Mouse (Mus musculus) cerebellum, adult (tissue): ENCODE results near the gene Tshz2.

Experiments
- ATAC-seq: cut with Nextera tagmentation; 2 replicates; pipeline ENCODE4 v1.9.2; 2017; ENCODE audit warnings: mild to moderate bottlenecking, moderate library complexity, mixed read lengths; ENCODE audit not compliant: insufficient number of reproducible peaks, low FRiP score, low TSS enrichment

The Tshz2 gene

GRCm38 (mm10) chr2:169919111-169919695, 286.4 kb downstream of the Tshz2 start:
- ATAC-seq = no peak

GRCm38 (mm10) chr2:169924177-169924810, 291.5 kb downstream of the Tshz2 start:
- ATAC-seq = no peak

- ATAC-seq = no peak
These were observed 292.7 kb downstream of the Tshz2 start for GRCm38 (mm10) chr2:169925466-169925865.

- no peak for ATAC-seq
These were observed 293.2 kb downstream of the Tshz2 start for GRCm38 (mm10) chr2:169926016-169926415.

GRCm38 (mm10) chr2:169927401-169927800, 294.6 kb downstream of the Tshz2 start:
- ATAC-seq = no peak

GRCm38 (mm10) chr2:169928447-169929120, 295.8 kb downstream of the Tshz2 start:
- ATAC-seq = no peak

GRCm38 (mm10) chr2:169929540-169930497, 297.0 kb downstream of the Tshz2 start:
- 0 out of 2 replicates have a peak, but pooled peaks have one; percentile 42 for ATAC-seq

- ATAC-seq = no peak
These were observed 302.8 kb downstream of the Tshz2 start for GRCm38 (mm10) chr2:169935642-169936041.

GRCm38 (mm10) chr2:169940297-169941142, 307.7 kb downstream of the Tshz2 start:
- ATAC-seq = no peak

GRCm38 (mm10) chr2:169943727-169944126, 310.9 kb downstream of the Tshz2 start:
- ATAC-seq = no peak

GRCm38 (mm10) chr2:169948139-169948538, 315.3 kb downstream of the Tshz2 start:
- no peak for ATAC-seq

GRCm38 (mm10) chr2:169951041-169951440, 318.2 kb downstream of the Tshz2 start:
- ATAC-seq = no peak

- ATAC-seq = no peak
These were observed 320.2 kb downstream of the Tshz2 start for GRCm38 (mm10) chr2:169952981-169953380.

GRCm38 (mm10) chr2:169958736-169959573, 326.1 kb downstream of the Tshz2 start:
- ATAC-seq = no peak

GRCm38 (mm10) chr2:169961463-169962230, 328.8 kb downstream of the Tshz2 start:
- ATAC-seq = no peak

GRCm38 (mm10) chr2:169962231-169962600, 329.4 kb downstream of the Tshz2 start:
- no peak for ATAC-seq

GRCm38 (mm10) chr2:169962776-169963175, 330.0 kb downstream of the Tshz2 start:
- no peak for ATAC-seq

GRCm38 (mm10) chr2:169970481-169970880, 337.7 kb downstream of the Tshz2 start:
- ATAC-seq = no peak
